Mouse (Mus musculus) stomach, embryonic 16.5 days (tissue): ENCODE measurements around the gene Per1. TPM values are rescaled to one million over a fixed set of nuclear protein-coding genes. Genes with fewer than 3 reads are reported as not detected.

Experiments used
- ATAC-seq: fragments of 200-750 bp; cut with Nextera tagmentation; 2 replicates; pipeline ENCODE4 v1.8.0; 2017; ENCODE audit warnings: moderate number of reproducible peaks, moderate TSS enrichment; ENCODE audit not compliant: insufficient read depth, low FRiP score
- H3K27ac ChIP-seq: fragments of 300-500 bp; sonication (generic); 2 replicates; pipeline ENCODE4 v1.5.1; 2014; ENCODE audit warnings: low read length
- H3K27me3 ChIP-seq: fragments of 300-500 bp; sonication (generic); 2 replicates; pipeline ENCODE4 v1.6.1; 2014; ENCODE audit warnings: low read length, control low read depth, mixed read lengths; ENCODE audit not compliant: control insufficient read depth, insufficient read depth
- H3K36me3 ChIP-seq: fragments of 300-500 bp; sonication (generic); 2 replicates; pipeline ENCODE4 v1.6.1; 2014; ENCODE audit warnings: low read length; ENCODE audit not compliant: control insufficient read depth, insufficient read depth
- H3K4me1 ChIP-seq: fragments of 300-500 bp; sonication (generic); 2 replicates; pipeline ENCODE4 v1.6.1; 2014; ENCODE audit warnings: low read length, control low read depth, mixed read lengths; ENCODE audit not compliant: control insufficient read depth, insufficient read depth
- H3K4me2 ChIP-seq: fragments of 300-500 bp; sonication (generic); 2 replicates; pipeline ENCODE4 v1.6.1; 2014; ENCODE audit warnings: low read depth, low read length, mixed read lengths
- H3K4me3 ChIP-seq: fragments of 300-500 bp; sonication (generic); replicated peaks from 2 replicates; pipeline ENCODE4 v1.5.1; 2014; ENCODE audit warnings: mild to moderate bottlenecking, low read length
- H3K9ac ChIP-seq: fragments of 300-500 bp; sonication (generic); 2 replicates; pipeline ENCODE4 v1.6.1; 2014; ENCODE audit warnings: low read length
- H3K9me3 ChIP-seq: fragments of 300-500 bp; sonication (generic); replicated peaks from 2 replicates; pipeline ENCODE4 v1.6.1; 2016; ENCODE audit warnings: low read length, control low read depth; ENCODE audit not compliant: control insufficient read depth
- WGBS: fragments of 180-500 bp; shearing (Covaris S2); extraction: QIAGEN DNeasy Blood & Tissue Kit; methylation state at CpG from one replicate; pipeline ENCODE4 v1.1.7; 2014; 5-methylcytosine and 5-hydroxymethylcytosine counted together
- polyA plus RNA-seq: library from polyadenylated mRNA; unstranded; fragments of >200 nt; fragmentation: Nextera tagmentation; extraction: Ambion mirVana; gene quantifications from 2 replicates; pipeline ENCODE4 v1.2.1, GENCODE M21; 2015

Gene Per1
- polyA plus RNA-seq, 1 experiment from 2014 or later, result 21.8 TPM

- H3K9ac ChIP-seq, result no peak overlapping the region
- H3K9me3 ChIP-seq, result no peaks in the 10 kb centered on the region
- no peaks in the 10 kb centered on the region for H3K36me3 ChIP-seq
- H3K4me2 ChIP-seq, result peak overlapping the region; percentile 91; the same call in 1 of the 2 replicates
- WGBS, result 47% methylated on average over 2 of the region's 2 CpGs
- no peak for ATAC-seq
- no peak overlapping the region for H3K4me3 ChIP-seq
- no peak overlapping the region for H3K27ac ChIP-seq
- no peaks in the 10 kb centered on the region for H3K27me3 ChIP-seq
- H3K4me1 ChIP-seq, result peaks cover 7% of the 10 kb centered on the region
These were observed 31.7 kb downstream of the Per1 start for GRCm38 (mm10) chr11:69126706-69127095.

GRCm38 (mm10) chr11:69128426-69129122 is 33.6 kb downstream of the Per1 start:
- 67% methylated on average over 8 of the region's 8 CpGs for WGBS
- Histone ChIP-seq H3K9ac (no peak overlapping the region), H3K4me2 (no peak overlapping the region), H3K4me1 (peaks cover 9% of the 10 kb centered on the region), H3K27me3 (no peaks in the 10 kb centered on the region), H3K36me3 (no peaks in the 10 kb centered on the region), H3K4me3 (no peak overlapping the region), H3K27ac (no peak overlapping the region), H3K9me3 (no peaks in the 10 kb centered on the region)
- no peak for ATAC-seq

GRCm38 (mm10) chr11:69133566-69133922 is 38.5 kb downstream of the Per1 start:
- H3K9me3 ChIP-seq, result no peaks in the 10 kb centered on the region
- peak overlapping the region; percentile 54 for H3K4me3 ChIP-seq
- H3K9ac ChIP-seq, result 0 out of 2 replicates have a peak overlapping the region, but pooled peaks have one; percentile 70
- H3K27ac ChIP-seq, result no peak overlapping the region
- H3K4me2 ChIP-seq, result peak overlapping the region; percentile 73
- 18% methylated on average over 5 of the region's 5 CpGs for WGBS
- H3K27me3 ChIP-seq, result no peaks in the 10 kb centered on the region
- 0 out of 2 replicates have a peak, but pooled peaks cover 13% of the 10 kb centered on the region for H3K4me1 ChIP-seq
- no peak for ATAC-seq
- no peaks in the 10 kb centered on the region for H3K36me3 ChIP-seq

DNA sequence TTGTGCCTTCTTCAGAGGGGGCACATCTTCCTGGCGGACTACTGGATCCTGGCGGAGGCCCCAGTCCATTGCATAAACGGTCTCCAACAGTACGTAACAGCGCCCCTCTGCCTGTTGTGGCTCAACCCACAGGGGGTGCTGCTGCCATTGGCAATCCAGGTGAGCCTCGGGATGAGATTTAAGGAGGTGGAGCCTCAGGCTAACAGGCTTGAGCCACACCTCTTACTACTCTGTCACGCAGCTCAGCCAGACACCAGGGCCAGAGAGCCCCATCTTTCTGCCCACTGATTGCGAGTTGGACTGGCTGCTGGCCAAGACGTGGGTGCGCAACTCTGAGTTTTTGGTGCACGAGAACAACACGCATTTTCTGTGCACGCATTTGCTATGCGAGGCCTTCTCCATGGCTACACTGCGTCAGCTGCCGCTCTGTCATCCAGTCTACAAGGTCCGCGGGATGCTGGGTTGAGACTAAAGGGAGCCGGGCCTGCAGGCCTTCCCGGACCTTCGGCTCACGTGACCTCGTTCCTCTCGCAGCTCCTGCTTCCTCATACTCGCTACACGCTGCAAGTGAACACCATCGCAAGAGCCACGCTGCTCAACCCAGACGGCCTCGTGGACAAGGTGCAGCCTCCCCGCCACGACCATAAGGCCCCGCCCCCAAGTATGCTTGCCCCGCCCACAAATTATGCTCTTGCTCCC is 39.1 kb downstream of the Per1 start:
- Histone ChIP-seq H3K4me3 (peak overlapping the region; percentile 54), H3K27me3 (no peaks in the 10 kb centered on the region), H3K36me3 (no peaks in the 10 kb centered on the region), H3K9ac (peak overlapping the region; percentile 70), H3K4me1 (0 out of 2 replicates have a peak, but pooled peaks cover 13% of the 10 kb centered on the region), H3K9me3 (no peaks in the 10 kb centered on the region), H3K27ac (no peak overlapping the region), H3K4me2 (peak overlapping the region; percentile 73)
- peak; percentile 79 for ATAC-seq
- WGBS, result 2% methylated on average over 34 of the region's 34 CpGs

GRCm38 (mm10) chr11:69134622-69134968 is 39.6 kb downstream of the Per1 start:
- peak; percentile 27; the same call in 1 of the 2 replicates for ATAC-seq
- no peak overlapping the region for H3K27ac ChIP-seq
- peak overlapping the region; percentile 73 for H3K4me2 ChIP-seq
- H3K4me1 ChIP-seq, result 0 out of 2 replicates have a peak, but pooled peaks cover 13% of the 10 kb centered on the region
- no peaks in the 10 kb centered on the region for H3K36me3 ChIP-seq
- H3K9ac ChIP-seq, result peak overlapping the region; percentile 70
- H3K27me3 ChIP-seq, result no peaks in the 10 kb centered on the region
- peak overlapping the region; percentile 54 for H3K4me3 ChIP-seq
- no peaks in the 10 kb centered on the region for H3K9me3 ChIP-seq
- WGBS, result 28% methylated on average over 8 of the region's 8 CpGs

DNA sequence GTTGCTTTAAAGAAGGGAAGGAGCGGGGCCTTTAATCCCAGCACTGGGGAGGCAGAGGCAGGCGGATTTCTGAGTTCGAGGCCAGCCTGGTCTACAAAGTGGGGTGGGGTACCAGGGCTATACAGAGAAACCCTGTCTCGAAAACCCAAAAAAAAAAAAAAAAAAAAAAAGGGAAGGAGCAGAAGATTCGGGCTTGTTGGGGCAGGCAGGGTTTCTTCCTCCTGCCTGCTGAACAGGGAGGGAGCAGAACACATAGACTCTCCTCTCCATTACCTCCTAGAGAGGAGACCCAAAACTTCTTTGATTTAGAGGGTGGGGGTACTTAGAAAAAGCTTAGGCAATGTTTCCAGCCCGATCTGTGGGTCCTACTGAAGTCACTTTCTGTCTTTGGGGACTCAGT is 40.3 kb downstream of the Per1 start:
- 87% methylated on average over 6 of the region's 6 CpGs for WGBS
- Histone ChIP-seq H3K9ac (no peak overlapping the region), H3K4me1 (0 out of 2 replicates have a peak, but pooled peaks cover 13% of the 10 kb centered on the region), H3K4me3 (no peak overlapping the region), H3K9me3 (no peaks in the 10 kb centered on the region), H3K36me3 (no peaks in the 10 kb centered on the region), H3K27ac (no peak overlapping the region), H3K4me2 (no peak overlapping the region), H3K27me3 (no peaks in the 10 kb centered on the region)
- no peak for ATAC-seq

- Histone ChIP-seq H3K36me3 (no peaks in the 10 kb centered on the region), H3K4me1 (peaks cover 6% of the 10 kb centered on the region; the same call in 1 of the 2 replicates), H3K4me2 (no peak overlapping the region), H3K27ac (no peak overlapping the region), H3K9ac (no peak overlapping the region), H3K4me3 (no peak overlapping the region), H3K9me3 (no peaks in the 10 kb centered on the region), H3K27me3 (no peaks in the 10 kb centered on the region)
- WGBS, result 78% methylated on average over 7 of the region's 7 CpGs
- ATAC-seq, result no peak
These were observed 52.5 kb downstream of the Per1 start for GRCm38 (mm10) chr11:69147546-69147945.

GRCm38 (mm10) chr11:69148451-69148960 is 53.5 kb downstream of the Per1 start:
- no peak overlapping the region for H3K27ac ChIP-seq
- H3K9me3 ChIP-seq, result no peaks in the 10 kb centered on the region
- H3K4me3 ChIP-seq, result no peak overlapping the region
- H3K4me2 ChIP-seq, result no peak overlapping the region
- ATAC-seq, result no peak
- peaks cover 6% of the 10 kb centered on the region; the same call in 1 of the 2 replicates for H3K4me1 ChIP-seq
- H3K27me3 ChIP-seq, result no peaks in the 10 kb centered on the region
- H3K36me3 ChIP-seq, result no peaks in the 10 kb centered on the region
- WGBS, result 86% methylated on average over 5 of the region's 5 CpGs
- no peak overlapping the region for H3K9ac ChIP-seq

GRCm38 (mm10) chr11:69149728-69150127 is 54.7 kb downstream of the Per1 start:
- Histone ChIP-seq H3K27me3 (no peaks in the 10 kb centered on the region), H3K9ac (no peak overlapping the region), H3K4me3 (no peak overlapping the region), H3K27ac (no peak overlapping the region), H3K36me3 (no peaks in the 10 kb centered on the region), H3K9me3 (no peaks in the 10 kb centered on the region), H3K4me1 (peaks cover 6% of the 10 kb centered on the region; the same call in 1 of the 2 replicates), H3K4me2 (no peak overlapping the region)
- ATAC-seq, result no peak
- 73% methylated on average over 6 of the region's 6 CpGs for WGBS
